Mouse (Mus musculus) testis, postnatal 10 days (tissue): ENCODE results near the gene Slc43a1.
"Not testable (repeated sequence)": the region's sequence is repeated elsewhere in the genome, so short reads cannot be mapped to it uniquely, and the experiment has no call there.

Source experiments
- DNase-seq: peaks from one replicate; pipeline ENCODE4 v3.0.0; 2021; ENCODE audit warnings: low spot score

The Slc43a1 gene

GRCm38 (mm10) chr2:84838593-84838949 is at the start of gene Slc43a1:
Gene Slc43a1 (plus strand): TSS chr2:84838850.
- no peak for DNase-seq

DNA sequence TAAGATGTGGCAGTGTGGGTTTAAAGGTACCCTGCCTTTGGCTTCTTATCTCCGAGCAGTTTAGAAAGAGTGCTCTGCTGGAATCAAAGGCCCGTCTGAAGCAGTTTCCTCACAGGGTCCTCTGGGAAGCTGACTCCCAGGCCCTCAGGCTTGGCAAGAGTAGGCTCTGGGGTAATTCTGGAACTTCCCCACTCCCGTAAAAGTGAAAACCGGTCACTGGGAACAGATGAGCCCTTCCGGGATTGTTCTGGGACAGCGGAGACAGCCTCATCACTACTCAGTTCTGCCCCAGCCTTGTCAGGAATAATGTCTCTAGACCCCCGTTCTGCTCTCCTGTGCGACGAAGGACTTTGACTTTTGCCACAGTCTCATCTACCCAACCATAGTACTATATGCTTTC is 48.2 kb upstream of the Slc43a1 start:
- DNase-seq: no peak

- DNase-seq: no peak
These were observed 46.1 kb upstream of the Slc43a1 start for GRCm38 (mm10) chr2:84792516-84792915.

GRCm38 (mm10) chr2:84793154-84793553 is 45.5 kb upstream of the Slc43a1 start:
- no peak for DNase-seq

DNA sequence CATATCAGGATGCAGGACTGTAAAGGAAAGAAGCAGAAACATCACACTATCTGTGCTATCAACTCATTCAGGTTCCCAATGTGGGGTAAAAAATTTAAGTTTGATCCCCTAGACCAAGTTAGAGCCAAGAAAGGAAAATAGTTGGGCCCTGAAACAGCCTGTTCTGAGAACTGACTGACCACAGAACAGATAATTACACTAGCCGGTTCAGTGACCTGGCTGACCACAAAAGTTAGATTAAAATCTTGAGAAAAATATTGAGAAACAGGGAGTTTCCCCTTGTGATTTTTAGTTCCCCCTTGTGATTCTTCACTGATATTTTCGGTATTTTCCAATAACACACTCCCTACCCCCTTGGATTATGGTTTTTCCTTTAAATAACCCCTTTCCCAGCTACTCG is 44.8 kb upstream of the Slc43a1 start:
- DNase-seq: no peak

DNA sequence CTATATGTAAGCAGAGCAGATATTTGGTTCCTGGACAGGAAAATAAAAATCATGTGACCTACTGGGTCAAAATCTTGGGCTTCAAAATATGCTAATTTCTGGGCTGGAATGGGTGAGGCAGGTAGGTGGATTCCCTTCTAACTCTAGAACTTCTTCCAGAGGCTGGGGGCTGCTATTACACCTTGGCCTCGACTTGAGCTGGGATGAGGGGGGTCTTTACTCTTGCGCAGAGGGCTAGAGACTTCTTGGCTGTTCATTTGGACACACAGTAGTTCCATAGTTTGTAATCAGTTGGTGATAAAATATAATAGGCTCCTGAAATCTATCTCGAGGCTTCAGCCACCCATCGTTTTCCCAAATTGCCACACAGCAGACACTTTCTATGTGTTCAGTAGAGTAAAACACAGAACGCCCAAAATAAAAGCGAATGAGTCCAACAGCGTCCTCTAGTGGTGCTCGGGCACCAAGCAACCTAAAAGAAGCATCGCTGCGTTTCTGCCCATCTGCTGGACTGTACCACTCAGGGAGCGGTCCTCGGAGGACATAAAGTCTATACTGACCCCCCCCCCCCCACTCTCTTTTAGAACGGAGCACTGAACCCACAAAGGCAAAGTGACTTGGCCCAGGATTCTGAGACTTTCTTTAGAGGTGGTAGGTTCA is 40.7 kb upstream of the Slc43a1 start:
- peak; percentile 86 for DNase-seq

DNA sequence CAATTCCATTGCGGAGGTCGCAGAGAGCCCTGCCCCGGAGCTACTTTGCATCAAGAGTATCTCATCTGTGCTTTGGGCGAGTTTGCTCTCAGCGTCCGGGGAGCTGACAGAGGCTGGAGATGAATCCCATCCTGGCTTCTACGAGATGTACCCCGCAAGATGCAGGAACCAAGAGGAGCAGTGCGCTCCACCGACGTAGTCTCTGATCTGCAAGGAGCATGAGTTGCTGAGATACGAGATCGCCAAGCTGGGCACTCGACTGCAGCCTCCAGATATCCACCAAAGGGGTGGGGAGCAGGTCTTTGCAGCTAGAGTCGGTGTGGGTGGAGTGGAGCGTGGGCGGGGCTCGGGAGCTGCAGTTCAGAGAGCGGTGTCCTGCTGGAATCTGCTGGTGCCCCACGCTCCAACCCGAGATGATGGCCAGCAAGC is 40.1 kb upstream of the Slc43a1 start, which contains the start of gene Ube2l6:
Gene Ube2l6, plus strand, starts transcription at position 336 of the 429 bp plus-strand sequence.
- DNase-seq: peak; percentile 85

- peak; percentile 75 for DNase-seq
These were observed 39.5 kb upstream of the Slc43a1 start for GRCm38 (mm10) chr2:84799041-84799561.

GRCm38 (mm10) chr2:84800304-84800703 is 38.3 kb upstream of the Slc43a1 start:
- DNase-seq: no peak

DNA sequence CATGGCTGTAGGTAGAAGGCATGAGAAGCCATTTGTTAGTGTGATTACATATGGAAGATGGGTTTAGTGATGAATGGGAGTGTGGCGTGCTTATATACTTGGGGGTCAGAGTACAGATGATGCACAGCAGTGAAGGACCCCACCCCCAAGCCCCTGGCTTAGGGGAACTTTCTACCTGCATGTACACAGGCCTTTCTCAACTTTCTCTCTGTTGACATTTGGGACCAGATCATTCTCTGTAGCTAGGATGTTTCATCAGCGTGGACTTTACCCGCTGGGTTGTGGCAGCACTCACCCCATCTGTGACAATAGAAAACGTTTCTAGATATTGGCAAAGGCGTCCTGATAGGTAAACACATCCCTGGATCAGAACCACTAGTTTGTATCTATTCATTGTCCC is 37.4 kb upstream of the Slc43a1 start:
- DNase-seq: not testable (repeated sequence)

DNA sequence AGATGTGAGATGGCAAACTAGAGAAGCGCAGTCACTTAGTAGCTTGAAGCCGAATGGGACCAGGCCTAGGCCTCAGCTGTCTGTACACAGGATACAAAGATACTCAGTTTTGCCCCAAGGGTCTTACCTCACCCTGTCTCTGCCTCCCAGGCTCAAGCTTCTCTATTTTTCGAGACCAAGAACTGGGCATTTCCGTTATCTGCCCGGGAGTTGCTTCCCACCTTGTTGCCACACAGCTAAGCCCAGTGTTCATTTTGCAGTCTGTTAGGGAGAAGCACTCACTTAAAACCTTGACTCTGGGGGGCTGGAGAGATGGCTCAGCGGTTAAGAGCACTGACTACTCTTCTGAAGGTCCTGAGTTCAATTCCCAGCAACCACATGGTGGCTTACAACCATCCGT is 34.7 kb upstream of the Slc43a1 start:
- DNase-seq: no peak

DNA sequence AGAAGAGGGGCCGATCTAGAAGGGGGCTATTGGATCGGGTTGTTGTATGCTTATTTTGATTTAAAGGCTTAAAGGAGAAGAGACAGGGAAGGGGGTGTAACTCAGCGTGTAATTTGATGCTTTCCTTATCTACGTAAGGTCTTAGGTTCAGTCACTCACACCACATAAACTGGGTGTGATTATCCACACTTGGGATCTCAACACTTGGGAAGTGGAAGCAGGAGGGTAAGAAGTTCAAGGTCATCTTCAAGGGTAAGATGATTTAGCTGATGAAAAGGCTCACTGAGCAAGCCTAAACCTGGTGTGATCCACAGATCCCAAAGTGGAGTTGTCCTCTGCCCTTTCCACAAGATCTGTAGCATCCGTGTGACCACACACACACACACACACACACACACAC is 32.1 kb upstream of the Slc43a1 start:
- DNase-seq: no peak

DNA sequence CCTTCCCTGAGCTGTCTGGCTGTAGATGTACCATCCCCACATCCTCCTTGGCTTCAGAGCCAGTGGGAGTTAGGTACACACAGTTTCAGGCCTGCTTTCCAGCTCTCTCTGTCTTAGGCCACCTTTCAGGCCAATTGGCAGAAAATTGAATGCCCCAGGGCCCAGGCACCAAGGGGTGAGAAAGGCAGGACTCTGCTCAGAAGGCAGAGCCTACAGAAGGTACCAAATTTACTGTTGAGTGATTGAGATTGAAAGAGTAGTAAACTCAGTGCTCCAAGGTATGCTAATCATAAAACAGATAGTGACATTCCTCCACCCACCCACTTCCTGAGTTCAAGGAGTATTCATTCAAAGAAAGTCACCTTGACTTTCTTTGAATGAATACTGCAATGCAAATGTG is 29.3 kb upstream of the Slc43a1 start:
- DNase-seq: no peak

DNA sequence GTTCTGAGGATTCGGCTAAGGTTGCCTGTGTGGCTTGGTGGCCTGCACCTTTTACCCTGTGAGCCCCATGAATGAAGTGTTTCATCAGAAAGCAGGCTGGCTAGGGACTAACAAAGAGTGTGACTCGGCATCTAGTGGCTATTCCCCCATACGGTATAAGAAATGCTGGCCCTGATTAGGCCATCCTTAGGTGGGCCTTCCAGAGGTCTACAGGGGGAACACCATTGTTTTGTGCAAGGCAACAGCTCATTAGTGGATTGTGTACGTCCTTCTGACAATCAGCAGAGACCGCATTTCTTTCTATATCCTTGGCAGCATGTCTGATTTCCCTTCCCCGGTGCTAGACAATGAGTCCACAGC is 28.1 kb upstream of the Slc43a1 start:
- DNase-seq: no peak

GRCm38 (mm10) chr2:84810886-84811577 is 27.6 kb upstream of the Slc43a1 start:
- DNase-seq: peak; percentile 92

- DNase-seq: peak; percentile 59
These were observed 26.8 kb upstream of the Slc43a1 start for GRCm38 (mm10) chr2:84811880-84812279.

DNA sequence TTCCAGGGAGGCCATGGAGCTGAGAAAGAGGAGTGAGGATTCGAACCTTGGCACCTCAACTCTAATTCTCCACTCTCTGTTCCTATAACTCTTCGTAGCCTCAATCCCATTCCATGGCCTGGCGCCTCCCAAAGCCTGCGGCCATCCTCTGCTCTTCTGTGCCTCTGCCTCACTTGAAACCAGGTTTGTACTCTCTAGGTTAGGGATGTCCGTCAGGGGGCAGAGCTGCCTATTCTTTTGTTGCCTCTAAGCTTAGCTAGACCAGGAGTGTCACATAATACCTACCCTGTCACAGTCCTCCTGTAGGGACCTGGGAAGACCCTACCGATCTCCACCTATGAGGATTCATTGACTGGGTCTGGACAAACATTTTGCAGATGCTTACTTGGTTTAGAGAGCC is 26.0 kb upstream of the Slc43a1 start:
- DNase-seq: no peak

DNA sequence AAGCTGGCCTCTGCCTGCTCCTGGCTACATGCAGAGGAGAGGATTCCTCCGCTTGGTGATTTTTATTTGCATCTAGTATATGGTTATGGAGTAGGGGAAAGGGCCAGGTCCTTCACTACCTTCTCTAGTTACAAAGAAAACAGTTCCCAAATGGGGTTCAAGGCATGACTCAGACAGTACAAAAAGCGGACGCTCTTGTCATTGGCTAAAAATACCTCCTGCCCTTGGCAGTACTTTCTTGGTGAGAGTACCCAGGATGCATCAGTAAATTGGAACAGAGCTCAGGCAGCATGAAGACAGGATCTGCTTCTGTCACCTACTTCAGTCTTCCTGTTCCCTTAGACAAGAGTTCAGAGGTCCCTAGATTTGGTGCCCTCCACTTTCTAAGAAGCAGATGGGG is 18.8 kb upstream of the Slc43a1 start:
- DNase-seq: no peak

- DNase-seq: no peak
These were observed 16.1 kb upstream of the Slc43a1 start, which contains the start of gene Smtnl1 for GRCm38 (mm10) chr2:84822552-84822951. Gene Smtnl1 (minus strand): TSS chr2:84822652.

GRCm38 (mm10) chr2:84823237-84823636 is 15.4 kb upstream of the Slc43a1 start:
- DNase-seq: no peak

DNA sequence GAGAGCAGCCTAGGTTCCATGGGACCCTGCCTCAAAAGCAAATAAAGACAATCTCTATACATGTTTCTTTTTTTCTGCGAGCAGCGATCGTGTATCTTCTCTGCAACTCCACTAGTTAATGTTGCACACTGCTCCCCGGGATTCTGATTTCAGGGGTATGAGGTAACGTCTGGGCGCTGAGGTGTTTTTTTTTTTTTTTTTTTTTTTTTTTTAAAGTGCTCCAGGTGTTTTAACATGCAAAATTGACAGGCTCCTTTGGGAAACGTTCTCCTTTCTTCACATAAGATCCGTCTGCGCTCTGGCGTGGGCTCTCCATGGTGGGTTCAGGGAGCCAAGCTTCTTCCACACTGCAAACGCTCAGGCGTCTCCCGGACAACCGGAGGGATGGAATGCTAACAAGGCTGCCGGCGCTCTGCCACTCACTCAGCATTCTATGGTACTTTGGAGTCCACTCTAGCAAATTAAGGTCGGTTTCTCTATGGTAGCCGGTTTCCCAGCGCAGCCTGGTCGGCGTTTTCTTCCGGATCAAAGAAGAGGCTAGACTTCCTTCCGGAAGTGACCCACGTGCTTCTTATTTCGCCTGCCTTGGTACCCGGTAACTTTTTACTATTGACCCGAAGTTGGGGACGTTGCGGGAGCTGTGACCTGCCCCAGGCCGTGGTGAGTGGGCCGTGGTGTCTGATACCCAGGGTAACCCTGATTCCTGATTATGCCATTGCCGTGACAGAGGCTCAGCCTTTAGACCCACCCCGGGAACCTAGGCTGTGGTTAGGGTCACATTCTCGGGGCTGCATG is 12.0 kb upstream of the Slc43a1 start, which contains the start of gene Timm10:
Gene Timm10, plus strand, starts transcription at position 510 of the 795 bp plus-strand sequence.
- DNase-seq: peak; percentile 80

DNA sequence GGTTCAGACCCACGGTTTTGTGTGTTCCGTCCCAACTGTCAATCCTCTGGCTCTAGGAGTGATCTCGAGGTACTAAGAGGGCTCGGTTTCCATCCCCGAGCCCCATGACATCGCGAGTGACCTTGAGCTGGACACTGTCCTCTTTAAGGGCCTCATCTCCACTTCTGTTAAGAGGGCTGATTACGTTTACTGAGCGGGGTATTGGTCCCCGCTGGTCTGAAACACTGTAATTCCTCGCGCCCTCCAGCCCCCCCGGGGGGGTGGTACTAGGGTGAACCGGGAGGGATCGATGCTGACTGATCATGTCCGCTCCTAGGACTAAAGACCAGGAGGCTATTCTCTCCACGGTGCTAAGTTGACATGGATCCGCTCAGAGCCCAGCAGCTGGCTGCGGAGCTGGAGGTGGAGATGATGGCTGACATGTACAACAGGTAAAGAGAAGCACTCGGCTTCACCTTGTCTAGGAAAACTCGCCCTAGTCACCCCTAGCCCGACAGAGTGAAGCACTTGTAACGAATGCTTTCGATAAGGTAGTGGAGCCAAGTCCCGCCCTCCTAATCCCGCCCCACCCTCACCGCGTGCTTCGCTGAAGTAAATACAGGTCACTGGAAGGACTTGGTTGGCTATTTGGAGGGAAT is 11.2 kb upstream of the Slc43a1 start:
- peak; percentile 57 for DNase-seq
